Mouse (Mus musculus) left cerebral cortex, postnatal 36 days (tissue): ENCODE data around the gene Zfp987. TPM values are rescaled to one million over a fixed set of nuclear protein-coding genes. Genes with fewer than 3 reads are reported as not detected.
"Not testable (repeated sequence)": the region's sequence is repeated elsewhere in the genome, so short reads cannot be mapped to it uniquely, and the experiment has no call there.

ENCODE experiments used
- DNase-seq, 2 experiments: peaks; one replicate each; pipeline ENCODE4 v3.0.0; 2021 to 2022; ENCODE audit warnings: low spot score in 2 of 2, mixed read lengths in 1 of 2
- intact Hi-C: fragments of 180-260 bp; cut with DNase I; formaldehyde crosslinking; loops from one replicate; pipeline ENCODE4 v1.15.1; 2025
- total RNA-seq, 2 experiments: library from RNA; stranded (reverse); gene quantifications; 2 replicates each; pipeline ENCODE4 v1.2.3; 2021

The Zfp987 gene
- total RNA-seq, 2 experiments from 2014 or later = not detected

DNA sequence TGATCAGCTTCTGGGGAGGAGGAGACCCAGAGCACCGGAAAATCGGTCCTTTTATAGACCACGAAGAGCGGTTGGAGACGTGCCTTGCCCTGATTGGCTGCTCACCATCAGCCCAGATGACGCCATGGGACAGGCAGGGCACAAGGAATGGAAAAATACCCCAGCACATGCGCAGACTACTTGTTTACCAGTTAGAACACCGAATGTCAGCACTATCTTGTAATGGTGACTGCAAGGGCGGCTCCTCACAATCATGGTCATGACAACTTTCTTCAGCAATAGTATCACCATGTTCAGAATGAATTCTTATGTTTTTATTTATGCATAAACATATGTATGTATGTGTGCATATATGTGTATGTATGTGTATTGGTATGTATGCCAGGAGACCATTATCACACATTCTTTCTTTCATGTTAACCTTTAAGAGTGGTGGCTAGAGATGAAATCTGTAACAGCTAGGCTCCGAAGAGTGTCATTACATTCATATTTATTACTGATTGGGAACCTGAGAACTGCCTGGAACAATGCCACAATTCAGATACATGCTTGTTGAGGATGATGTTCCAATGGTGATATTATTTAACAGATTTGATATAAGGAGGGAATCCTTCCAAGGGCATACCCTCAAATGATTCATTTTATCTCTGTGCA is 70.9 kb downstream of the Zfp987 start:
- DNase-seq = peak in 1 of 2 experiments; percentile 4
- intact Hi-C loops = not testable (repeated sequence)

DNA sequence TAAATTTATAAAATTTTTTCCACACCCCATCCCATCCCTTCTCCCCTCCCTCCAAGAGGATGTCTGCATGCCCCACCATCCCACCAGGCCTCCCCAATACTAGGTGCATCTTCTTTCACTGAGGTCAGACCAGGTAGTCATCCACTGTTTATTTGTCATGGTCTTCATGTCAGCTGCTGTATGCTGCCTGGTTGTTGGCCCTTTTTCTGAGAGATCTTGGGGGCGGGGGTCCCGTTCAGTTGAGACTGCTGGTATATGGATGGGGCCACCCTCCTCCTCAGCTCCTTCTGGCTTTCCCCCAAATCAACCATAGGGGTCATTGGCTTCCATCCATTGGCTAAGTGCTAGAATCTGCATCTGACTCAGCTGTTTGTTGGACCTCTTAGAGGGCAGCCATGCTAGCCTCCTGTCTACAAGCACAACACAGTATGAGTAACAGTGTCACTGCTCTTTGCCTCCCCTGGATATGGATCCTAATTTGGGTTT is 71.7 kb downstream of the Zfp987 start:
- intact Hi-C loops, DNase-seq: not testable (repeated sequence)

DNA sequence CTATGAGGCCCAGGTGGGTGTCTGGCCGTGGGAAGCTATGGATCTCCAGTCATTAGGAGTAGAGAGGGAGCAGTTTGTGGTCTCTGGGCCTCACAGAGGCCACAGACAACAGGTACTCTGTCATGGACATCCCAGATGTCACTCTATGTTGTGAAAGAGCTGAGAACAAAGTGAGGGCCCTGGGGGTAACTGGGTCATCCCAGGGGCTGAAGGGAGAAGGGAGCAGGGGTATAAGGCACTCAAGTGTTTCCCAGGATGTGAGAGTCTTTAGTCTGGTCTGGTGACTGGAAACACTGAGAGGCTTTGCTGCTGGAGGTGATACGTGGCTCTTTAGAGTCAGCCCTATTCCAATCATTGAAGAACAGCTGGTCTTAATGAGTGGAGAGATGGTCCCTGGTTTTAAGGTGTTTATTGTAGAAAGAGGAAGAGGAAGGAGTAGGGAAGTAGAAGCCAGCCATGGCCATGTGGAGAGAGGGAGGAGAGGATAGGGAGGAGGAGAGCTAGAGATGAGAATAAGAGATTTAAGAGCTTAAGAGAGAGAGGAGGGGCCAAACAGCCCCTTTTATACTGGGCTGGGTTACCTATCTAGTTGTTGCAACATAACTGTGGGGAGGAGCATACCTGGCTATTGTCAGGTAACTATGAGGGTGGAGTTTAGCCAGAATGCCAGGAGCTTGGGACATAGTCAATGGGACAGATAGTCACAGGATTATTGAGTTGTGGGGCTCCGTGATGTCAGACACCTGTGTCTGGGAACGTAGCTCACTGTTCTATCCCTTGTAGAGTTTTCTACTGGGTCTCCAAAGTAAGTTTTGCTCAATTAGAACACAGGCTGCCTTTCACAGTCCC is 76.5 kb downstream of the Zfp987 start:
- DNase-seq = peak in 1 of 2 experiments; percentile 4
- intact Hi-C loops = not testable (repeated sequence)

Other genes with a start within 250 kb of the Zfp987 start
- under 1 TPM in 1 of 2 experiments, not detected in 1; 0.27 TPM for gene Zfp986, start 228.5 kb upstream of the Zfp987 start, total RNA-seq
- not detected for gene Zfp600, start 59.5 kb downstream of the Zfp987 start, total RNA-seq